Mouse (Mus musculus) ES-Bruce4 (cell line): ENCODE results near the gene Galk2. TPM values are rescaled to one million over a fixed set of nuclear protein-coding genes. Genes with fewer than 3 reads are reported as not detected.

ENCODE experiments used
- H3K27ac ChIP-seq: 2 replicates; pipeline ENCODE4 v1.5.1; 2012; ENCODE audit warnings: low read length, inconsistent platforms; ENCODE audit not compliant: insufficient read depth
- H3K27me3 ChIP-seq: 2 replicates; pipeline ENCODE4 v1.6.1; 2012; ENCODE audit warnings: mild to moderate bottlenecking, low read length, inconsistent platforms; ENCODE audit not compliant: control insufficient read depth, poor library complexity, insufficient read depth, severe bottlenecking
- H3K36me3 ChIP-seq: 2 replicates; pipeline ENCODE4 v1.6.1; 2012; ENCODE audit warnings: inconsistent platforms, mild to moderate bottlenecking, low read length, moderate library complexity; ENCODE audit not compliant: control insufficient read depth, poor library complexity, insufficient read depth, severe bottlenecking
- H3K4me1 ChIP-seq: one replicate; pipeline ENCODE4 v1.8.1; 2011; ENCODE audit warnings: low read length; ENCODE audit not compliant: control insufficient read depth, insufficient read depth
- H3K4me3 ChIP-seq: 2 replicates; pipeline ENCODE4 v1.5.1; 2011; ENCODE audit warnings: low read depth, mild to moderate bottlenecking, low read length
- H3K9ac ChIP-seq: 2 replicates; pipeline ENCODE4 v1.6.1; 2012; ENCODE audit warnings: low read depth, mild to moderate bottlenecking, inconsistent platforms; ENCODE audit not compliant: poor library complexity, severe bottlenecking
- H3K9me3 ChIP-seq: replicated peaks from 2 replicates; pipeline ENCODE4 v1.6.1; 2012; ENCODE audit warnings: mild to moderate bottlenecking, low read length, inconsistent platforms; ENCODE audit not compliant: control insufficient read depth, poor library complexity, insufficient read depth, severe bottlenecking
- CTCF ChIP-seq: IDR thresholded peaks from one replicate; pipeline ENCODE4 v1.8.1; 2011; ENCODE audit warnings: low read depth, low read length
- EP300 ChIP-seq: IDR thresholded peaks from 2 replicates; pipeline ENCODE4 v1.6.1; 2011; ENCODE audit warnings: low read depth, low read length; ENCODE audit not compliant: insufficient read depth
- POLR2A ChIP-seq: IDR thresholded peaks from one replicate; pipeline ENCODE4 v1.8.1; 2011; ENCODE audit warnings: low read length; ENCODE audit not compliant: insufficient read depth
- polyA plus RNA-seq: library from polyadenylated mRNA; stranded (reverse); fragments of >200 nt; gene quantifications from 2 replicates; pipeline ENCODE4 v1.2.4, GENCODE M21; 2011; ENCODE audit warnings: low read depth; ENCODE audit not compliant: missing spikeins, insufficient read depth, insufficient read length

Galk2 gene
- polyA plus RNA-seq, 1 experiment, result 19.0 TPM

GRCm38 (mm10) chr2:125931193-125931592 is 72.3 kb downstream of the Galk2 start:
- TF ChIP-seq CTCF, result no peak
- no peak for TF ChIP-seq EP300
- no peak for TF ChIP-seq POLR2A
- Histone ChIP-seq H3K9me3 (no peaks in the 10 kb centered on the region), H3K4me1 (no peaks in the 10 kb centered on the region), H3K27ac (no peak overlapping the region), H3K4me3 (no peak overlapping the region), H3K9ac (no peak overlapping the region), H3K27me3 (no peaks in the 10 kb centered on the region), H3K36me3 (no peaks in the 10 kb centered on the region)

GRCm38 (mm10) chr2:125932734-125933133 is 73.8 kb downstream of the Galk2 start:
- Histone ChIP-seq H3K27ac (no peak overlapping the region), H3K9ac (no peak overlapping the region), H3K4me1 (no peaks in the 10 kb centered on the region), H3K27me3 (no peaks in the 10 kb centered on the region), H3K4me3 (no peak overlapping the region), H3K36me3 (no peaks in the 10 kb centered on the region), H3K9me3 (no peaks in the 10 kb centered on the region)
- no peak for TF ChIP-seq CTCF
- no peak for TF ChIP-seq EP300

GRCm38 (mm10) chr2:125933977-125934376 is 75.1 kb downstream of the Galk2 start:
- Histone ChIP-seq H3K4me3 (no peak overlapping the region), H3K27ac (no peak overlapping the region), H3K36me3 (no peaks in the 10 kb centered on the region), H3K4me1 (no peaks in the 10 kb centered on the region), H3K9ac (no peak overlapping the region), H3K27me3 (no peaks in the 10 kb centered on the region), H3K9me3 (no peaks in the 10 kb centered on the region)
- TF ChIP-seq CTCF (no peak), EP300 (no peak), POLR2A (no peak)

- Histone ChIP-seq H3K27ac (no peak overlapping the region), H3K4me1 (no peaks in the 10 kb centered on the region), H3K9ac (no peak overlapping the region), H3K36me3 (no peaks in the 10 kb centered on the region), H3K4me3 (no peak overlapping the region), H3K9me3 (no peaks in the 10 kb centered on the region), H3K27me3 (no peaks in the 10 kb centered on the region)
- TF ChIP-seq POLR2A (no peak), EP300 (no peak), CTCF (peak; percentile 58)
Measured at GRCm38 (mm10) chr2:125936396-125936795, 77.5 kb downstream of the Galk2 start.

- Histone ChIP-seq H3K4me1 (no peaks in the 10 kb centered on the region), H3K4me3 (no peak overlapping the region), H3K9ac (no peak overlapping the region), H3K27me3 (no peaks in the 10 kb centered on the region), H3K27ac (no peak overlapping the region), H3K9me3 (no peaks in the 10 kb centered on the region), H3K36me3 (no peaks in the 10 kb centered on the region)
- TF ChIP-seq EP300, result no peak
- no peak for TF ChIP-seq CTCF
Measured at GRCm38 (mm10) chr2:125938993-125939642, 80.2 kb downstream of the Galk2 start.

- Histone ChIP-seq H3K36me3 (no peaks in the 10 kb centered on the region), H3K4me3 (no peak overlapping the region), H3K27me3 (no peaks in the 10 kb centered on the region), H3K27ac (no peak overlapping the region), H3K9me3 (no peaks in the 10 kb centered on the region), H3K9ac (no peak overlapping the region), H3K4me1 (no peaks in the 10 kb centered on the region)
- TF ChIP-seq POLR2A, result no peak
- TF ChIP-seq EP300, result no peak
- TF ChIP-seq CTCF, result no peak
Measured at GRCm38 (mm10) chr2:125941111-125941785, 82.3 kb downstream of the Galk2 start.
